Mouse (Mus musculus) inflammation-experienced regulatory T-cells, adult 16 weeks (primary cell): Measurements from ENCODE around the gene Khdc1b. TPM values are rescaled to one million over a fixed set of nuclear protein-coding genes. Genes with fewer than 3 reads are reported as not detected.

Experiments used
- polyA plus RNA-seq: library from polyadenylated mRNA; unstranded; fragments of 100-300 nt; shearing (Covaris generic); gene quantifications from one replicate; pipeline ENCODE4 v1.2.1, GENCODE M21; 2017

Gene Khdc1b
- not detected for polyA plus RNA-seq

DNA sequence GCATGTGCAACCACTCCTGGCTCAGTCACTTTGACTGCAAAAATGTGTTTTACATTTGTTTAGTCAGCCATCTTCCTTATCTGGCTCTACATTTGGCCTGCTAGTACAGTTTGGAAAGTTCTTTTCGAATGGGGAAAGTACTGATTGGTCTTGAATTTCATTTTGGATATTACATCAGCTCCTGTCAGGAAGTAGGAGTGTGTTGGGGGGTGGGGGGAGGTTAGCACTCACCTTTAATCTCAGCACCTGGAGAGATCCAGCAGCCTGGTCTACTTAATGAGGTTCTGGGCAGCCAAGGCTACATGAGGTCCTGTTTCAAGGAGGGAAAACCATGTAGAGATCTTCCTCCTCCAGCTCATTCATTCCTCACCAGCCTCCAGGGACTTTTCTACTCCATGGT, at the start of gene Khdc1b:
Gene Khdc1b (plus strand): TSS at position 301 of the 400 bp plus-strand sequence.

DNA sequence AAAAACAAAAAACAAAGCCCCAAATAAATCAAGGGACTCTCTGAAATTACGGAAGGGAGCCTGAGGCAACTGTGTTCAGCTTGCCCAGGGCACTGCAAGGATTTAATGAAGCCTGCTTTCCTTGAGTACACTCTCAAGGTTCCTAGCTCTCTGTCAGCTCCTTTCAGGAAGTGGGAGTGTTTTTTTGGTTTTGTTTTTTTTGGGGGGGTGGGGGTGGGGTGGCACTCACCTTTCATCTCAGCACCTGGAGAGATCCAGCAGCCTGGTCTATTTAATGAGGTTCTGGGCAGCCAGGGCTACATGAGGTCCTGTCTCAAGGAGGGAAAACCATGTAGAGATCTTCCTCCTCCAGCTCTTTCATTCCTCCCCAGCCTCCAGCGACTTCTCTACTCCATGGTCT, 34.0 kb upstream of the Khdc1b start, which contains the start of gene Khdc1a:
Gene Khdc1a (plus strand): TSS at position 301 of the 400 bp plus-strand sequence.

DNA sequence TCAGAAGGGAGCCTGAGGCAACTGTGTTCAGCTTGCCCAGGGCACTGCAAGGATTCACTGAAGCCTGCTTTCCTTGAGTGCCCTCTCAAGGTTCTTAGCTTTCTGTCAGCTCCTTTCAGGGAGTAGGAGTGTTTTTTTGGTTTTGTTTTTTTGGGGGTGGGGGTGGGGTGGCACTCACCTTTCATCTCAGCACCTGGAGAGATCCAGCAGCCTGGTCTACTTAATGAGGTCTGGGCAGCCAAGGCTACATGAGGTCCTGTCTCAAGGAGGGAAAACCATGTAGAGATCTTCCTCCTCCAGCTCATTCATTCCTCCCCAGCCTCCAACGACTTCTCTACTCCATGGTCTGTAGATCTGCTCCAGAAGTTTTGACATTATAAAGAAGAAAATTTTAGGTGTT, 15.3 kb upstream of the Khdc1b start, which contains the start of gene Khdc1c:
Gene Khdc1c (plus strand): TSS at position 301 of the 400 bp plus-strand sequence.

Other genes starting within 250 kb of the Khdc1b start
- 6.2 TPM for gene Tmem14a, start 165.0 kb upstream of the Khdc1b start, polyA plus RNA-seq
- gene Gsta3, start 143.0 kb upstream of the Khdc1b start, polyA plus RNA-seq = 1.7 TPM
- gene Khdc1a, start 33.9 kb upstream of the Khdc1b start, polyA plus RNA-seq = 1.5 TPM
- gene Khdc1c, start 15.2 kb upstream of the Khdc1b start, polyA plus RNA-seq = not detected